Mouse (Mus musculus) retina, postnatal 1 day (tissue): Measurements from ENCODE around the gene Fam206a.

Source experiments
- DNase-seq: peaks from one replicate; pipeline ENCODE4 v3.0.0-alpha.2; 2012

Fam206a gene

DNA sequence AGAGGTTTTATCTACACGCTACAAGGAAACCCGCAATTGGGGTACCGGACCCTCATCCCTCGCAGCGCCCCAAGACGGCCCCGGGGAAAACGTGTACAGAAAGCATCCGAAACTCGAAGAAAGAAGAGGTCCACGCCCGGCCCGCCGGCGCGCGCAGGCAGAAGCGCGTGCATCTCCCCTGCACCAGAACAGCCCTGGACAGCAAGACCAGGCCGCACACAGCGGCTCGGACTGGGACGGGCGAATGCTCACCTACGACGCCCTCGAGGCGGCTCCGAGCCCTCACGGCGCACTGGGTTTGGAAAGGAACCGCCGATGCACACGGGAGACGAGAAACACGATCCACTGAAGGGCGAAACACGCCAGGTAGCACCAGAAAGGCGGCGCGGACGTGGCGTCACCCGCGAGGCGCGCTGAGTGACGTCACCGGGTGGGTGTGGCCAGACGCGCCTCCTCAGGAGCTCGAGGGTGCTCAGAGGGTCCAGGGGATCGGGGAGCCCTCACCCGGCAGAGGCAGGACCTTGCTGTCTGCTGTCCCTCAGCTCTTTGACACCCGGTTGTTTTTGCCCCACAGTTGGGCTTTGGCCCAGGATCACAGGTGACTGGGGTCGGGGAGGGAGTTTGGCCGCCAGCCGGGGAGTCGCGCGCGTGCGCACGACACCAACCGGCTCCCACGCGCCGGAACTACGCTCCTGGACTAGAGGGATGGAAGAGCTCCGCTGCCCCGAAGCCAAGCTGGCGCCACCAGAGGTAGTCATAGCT lies at the start of gene Fam206a, which contains the start of gene Elp1:
Gene Fam206a (plus strand): TSS at position 439 of the 762 bp plus-strand sequence.
Gene Elp1 (minus strand): TSS at position 425 of the 762 bp plus-strand sequence.
- DNase-seq, result peak; percentile 93

DNA sequence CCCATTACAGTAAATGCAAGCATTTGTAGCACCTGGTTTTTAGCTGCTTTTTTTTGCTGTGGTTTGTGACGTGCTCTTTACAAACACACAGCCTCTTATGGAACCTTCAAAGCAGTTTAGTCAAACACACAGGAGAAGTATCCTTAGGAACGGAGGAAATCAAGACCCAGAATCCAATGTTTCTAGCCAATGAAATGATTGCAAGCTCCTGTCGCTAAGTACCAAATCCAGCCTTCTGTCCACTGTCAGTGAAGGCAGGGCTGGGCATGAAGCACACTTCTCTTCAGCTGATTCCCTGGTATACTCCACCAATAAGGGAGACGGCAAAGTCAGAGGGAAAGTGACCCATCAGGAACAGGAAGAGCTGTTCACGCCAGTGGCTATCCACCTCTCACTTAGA lies 46.1 kb upstream of the Fam206a start:
- no peak for DNase-seq

DNA sequence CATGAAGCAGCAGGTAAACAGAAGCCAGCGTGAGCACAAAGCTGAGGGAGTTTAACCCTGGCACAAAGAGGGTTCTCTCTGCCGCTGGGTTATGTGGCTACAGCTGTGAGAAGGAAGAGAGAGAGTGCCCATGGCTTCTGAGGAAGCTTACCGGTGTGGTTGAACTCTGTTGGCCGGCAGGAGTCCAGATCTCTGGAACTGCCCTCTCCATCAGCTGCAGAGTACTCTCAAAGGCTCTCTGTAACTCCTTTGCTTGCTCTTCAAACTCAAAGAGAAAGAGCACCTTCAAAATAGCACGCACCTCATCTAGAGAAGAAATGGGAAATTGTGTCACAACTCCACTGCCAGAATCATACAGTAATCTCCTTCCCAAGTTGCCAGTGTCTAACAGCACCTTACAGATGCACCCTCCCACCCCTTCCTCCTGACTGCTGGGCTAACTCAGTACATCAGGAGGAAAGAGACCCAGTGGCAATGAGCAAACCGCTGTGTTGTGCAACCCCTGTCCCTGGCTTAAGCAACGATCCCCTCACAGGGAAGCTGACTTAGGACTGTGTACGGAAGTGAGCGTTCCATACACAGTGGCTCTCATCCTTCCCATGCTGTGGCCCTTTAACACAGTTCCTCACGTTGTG lies 45.1 kb upstream of the Fam206a start:
- DNase-seq, result no peak

DNA sequence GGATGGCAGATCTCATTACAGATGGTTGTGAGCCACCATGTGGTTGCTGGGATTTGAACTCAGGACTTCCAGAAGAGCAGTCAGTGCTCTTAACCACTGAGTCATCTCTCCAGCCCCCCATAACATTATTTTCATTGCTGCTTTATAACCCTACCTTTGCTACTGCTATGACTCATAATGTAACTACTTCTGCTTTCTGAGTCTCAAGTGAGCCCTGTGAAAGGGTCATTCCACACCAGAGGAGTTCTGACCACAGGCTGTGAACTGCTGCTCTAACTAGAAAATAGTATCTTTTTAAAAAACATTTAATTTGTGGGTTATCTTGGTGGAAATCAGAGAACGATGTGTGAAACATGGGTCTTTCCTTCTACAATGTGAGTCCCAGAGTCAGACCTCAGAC lies 44.5 kb upstream of the Fam206a start:
- DNase-seq, result no peak

DNA sequence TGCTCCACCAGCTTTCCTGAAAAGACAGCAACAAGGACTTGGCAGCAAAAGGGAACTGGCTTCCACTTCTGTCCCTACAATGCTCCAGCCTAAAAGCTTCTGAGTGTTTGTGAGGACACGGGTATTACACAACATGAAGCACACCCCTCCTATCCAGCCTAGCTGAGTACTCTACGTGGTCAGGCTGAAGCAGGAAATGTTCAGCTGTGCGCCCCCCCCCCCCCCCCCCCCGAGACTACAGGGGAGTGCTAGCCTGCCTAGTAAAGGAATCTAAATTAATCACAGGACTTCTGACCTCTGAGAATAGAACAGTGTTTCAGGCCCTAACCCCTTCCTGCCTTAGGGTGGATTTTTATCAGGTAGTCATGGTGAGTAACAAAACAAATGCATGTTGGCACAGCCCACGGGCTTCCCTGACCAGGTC lies 34.3 kb upstream of the Fam206a start:
- DNase-seq, result no peak

DNA sequence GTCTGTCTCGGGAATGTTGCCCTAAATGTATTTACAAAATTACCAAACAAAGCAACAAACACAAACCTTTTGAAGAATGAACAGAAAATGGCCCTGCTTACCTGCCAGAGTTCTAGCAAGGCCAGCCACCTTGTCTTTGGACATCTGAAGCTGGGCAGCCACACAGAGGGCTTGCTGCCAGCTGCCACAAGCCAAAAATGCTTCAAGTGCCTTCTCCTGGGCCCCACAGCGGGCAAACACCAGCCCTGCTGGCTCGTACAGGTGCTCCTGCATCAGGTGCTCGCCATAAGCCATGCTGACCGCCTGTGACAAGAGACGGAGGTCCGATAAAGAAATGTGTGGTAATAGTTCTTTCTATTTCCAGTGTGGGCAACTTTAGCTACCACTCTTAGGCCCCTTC lies 33.2 kb upstream of the Fam206a start:
- DNase-seq, result no peak

DNA sequence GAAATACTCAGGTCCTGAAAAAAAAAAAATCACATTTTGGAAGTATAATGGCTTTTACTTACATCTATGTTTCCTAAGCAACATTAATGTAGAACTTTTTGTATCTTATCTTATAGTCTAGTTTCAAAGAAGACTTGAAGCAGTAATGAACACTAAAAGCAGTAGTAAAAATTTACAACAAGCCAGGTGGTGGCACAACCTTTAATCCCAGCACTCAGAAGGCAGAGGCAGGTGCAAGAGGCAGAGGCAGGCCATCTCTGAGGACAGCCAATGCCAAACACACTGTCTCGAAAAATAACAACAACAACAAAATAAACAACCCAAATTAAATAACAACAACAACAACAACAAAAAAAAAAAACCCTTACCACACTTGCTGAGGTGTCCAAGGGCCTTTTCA lies 31.1 kb upstream of the Fam206a start:
- no peak for DNase-seq

DNA sequence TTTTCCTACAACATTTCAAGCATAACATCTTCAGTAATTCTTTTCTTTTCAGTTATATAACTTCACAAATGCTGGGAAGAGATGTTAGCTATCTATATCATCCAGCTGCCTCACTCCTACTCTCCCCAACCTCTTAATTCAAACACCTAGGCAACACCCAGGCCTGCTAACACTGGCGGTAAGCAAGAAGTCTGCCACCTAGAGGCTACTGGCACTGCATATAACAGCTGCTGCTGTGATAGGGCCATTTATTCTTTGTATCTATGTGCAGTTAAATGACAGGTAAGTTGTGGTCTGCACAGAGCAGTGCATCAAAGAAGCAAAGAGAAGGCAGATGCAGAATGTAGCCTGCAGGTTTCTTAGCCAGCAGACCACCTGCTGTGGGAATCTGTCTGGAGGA lies 10.8 kb upstream of the Fam206a start:
- peak; percentile 24 for DNase-seq

DNA sequence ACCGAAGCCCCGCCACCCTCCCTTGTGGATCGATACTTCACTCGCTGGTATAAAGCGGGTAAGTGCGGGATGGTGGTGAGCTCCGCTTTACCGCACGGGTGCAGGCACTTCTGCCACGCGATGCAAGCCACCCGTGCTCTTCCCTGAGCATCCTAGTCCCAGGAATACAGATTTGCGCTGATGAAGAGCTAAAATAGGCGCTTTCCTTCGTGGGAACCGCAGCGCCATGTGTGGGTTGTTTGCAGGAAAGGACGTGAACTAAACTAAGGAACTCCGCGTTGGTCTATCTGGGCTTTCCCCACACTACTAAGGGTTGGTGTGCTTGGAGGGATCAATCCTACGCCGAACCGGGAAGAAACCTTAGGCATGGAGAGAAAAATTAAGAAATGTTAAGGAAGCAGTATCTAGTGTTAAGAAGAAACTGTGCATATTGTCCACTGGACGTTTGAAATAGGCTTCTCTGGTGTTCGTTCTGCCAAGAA lies 565 bp downstream of the Fam206a start:
- DNase-seq, result no peak

DNA sequence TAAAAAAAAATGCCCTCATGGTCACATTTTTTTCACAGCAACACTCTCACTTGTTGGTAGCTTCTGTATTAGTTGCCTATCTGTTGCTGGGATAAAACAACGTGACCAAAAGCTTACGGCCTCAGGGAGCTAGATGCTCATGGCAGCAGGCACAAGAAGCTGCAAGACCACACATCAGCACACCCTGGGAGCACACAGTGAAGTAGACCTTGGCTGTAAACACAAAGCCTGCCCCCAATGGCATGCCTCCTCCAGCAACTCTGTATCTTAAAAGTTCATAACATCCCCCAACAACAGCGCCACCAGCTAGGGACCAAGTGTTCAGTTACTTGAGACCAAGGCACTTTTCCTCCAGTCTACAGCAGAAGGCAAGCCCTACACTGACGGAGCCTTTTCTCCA lies 6.9 kb downstream of the Fam206a start:
- no peak for DNase-seq

DNA sequence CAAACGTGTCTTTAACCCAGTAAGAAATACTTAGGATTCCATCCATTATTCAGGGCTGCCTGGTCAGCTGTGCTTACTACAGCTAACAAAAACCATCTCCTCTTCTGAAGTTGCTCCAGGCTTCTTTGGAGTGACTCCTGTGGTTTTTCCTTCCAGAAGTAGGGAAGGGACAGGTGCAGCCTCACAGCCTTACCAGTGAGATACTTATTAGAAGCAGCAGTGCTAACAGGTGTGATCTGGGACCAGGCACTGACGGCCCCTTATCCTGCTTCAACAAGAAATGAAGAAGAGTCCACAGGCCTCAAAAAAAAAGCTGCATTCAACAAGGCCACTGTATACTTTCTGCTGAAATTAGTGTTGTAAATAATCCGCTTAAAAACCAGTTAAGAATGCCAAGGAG lies 9.5 kb downstream of the Fam206a start:
- no peak for DNase-seq

DNA sequence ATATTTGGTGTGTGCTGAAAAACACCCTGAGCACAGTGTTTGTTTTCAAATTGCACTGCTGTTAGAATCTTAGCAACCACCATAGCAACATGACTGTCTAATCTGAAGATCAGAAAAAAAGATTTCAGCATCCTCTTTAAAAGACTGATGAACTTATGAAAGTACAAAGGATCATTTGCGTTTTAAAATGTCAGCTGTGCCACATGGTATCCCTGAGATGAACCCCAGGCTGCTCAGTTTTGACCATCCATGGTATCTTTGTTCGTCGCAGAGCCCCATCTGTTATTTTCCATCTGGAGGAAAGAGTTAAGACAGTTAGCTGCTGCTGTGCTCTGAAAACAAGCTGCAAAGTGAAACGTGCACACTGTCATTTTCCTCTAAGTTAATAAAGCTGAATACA lies 10.0 kb downstream of the Fam206a start:
- no peak for DNase-seq

DNA sequence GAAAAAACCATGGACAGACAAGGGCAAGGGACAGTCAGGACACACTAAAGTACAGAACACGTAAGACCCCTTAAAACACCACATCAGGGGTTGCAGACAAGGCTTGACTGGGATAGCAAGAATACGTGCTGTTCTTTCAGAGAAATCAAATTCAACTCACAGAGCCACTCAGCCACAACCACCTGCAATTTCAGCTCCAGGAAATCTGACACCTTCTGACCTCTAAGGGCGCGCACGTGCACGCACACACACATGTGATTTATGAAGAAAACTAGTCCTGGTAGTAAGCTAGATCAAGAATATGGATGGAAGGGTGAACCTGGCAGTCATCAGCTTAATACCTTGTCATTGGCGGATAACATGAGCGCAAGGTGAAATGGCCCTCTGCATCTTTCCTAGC lies 13.0 kb downstream of the Fam206a start:
- DNase-seq, result no peak

DNA sequence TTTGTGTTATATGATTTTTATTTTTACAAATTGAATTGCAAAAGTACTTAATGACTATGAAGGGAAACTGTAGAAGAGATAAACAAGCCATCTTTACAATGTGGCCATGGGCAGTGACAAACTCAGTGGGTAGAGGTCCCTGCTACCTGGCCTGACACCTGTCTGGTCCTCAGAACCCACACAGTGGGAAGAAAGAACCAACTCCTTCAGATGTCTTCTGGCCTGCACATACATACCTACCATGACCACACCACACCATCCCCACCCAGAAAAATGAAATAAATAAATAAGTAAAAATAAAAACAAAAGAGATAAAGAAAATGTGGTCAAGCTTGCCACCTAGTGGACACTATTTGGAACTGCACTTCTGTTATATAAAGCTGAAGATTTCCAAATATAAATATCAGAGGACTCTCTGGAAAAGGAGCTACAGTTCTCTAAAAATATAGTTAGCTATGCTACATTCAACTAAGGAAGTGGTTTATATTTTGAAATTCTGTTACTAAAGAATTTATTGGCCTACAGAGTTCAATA lies 17.9 kb downstream of the Fam206a start:
- DNase-seq, result peak; percentile 48

DNA sequence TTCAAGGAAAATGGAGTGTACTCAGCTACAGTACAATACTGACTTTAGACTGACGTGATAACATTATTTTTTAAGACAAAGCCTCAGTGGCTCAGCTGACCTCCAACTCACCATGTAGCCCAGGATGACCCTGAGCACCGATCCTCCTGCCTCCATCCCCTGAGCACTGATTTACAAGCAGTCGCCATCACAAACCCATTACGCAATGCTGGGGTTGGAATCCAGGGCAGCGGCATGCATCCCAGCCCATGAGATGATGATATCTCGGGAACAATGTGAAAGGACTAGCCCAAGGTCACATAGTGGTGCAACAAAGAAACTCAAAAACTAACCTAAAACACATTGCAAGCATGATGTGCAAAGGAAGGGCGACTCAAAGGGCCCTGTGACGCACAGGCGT lies 22.1 kb downstream of the Fam206a start:
- DNase-seq, result no peak

DNA sequence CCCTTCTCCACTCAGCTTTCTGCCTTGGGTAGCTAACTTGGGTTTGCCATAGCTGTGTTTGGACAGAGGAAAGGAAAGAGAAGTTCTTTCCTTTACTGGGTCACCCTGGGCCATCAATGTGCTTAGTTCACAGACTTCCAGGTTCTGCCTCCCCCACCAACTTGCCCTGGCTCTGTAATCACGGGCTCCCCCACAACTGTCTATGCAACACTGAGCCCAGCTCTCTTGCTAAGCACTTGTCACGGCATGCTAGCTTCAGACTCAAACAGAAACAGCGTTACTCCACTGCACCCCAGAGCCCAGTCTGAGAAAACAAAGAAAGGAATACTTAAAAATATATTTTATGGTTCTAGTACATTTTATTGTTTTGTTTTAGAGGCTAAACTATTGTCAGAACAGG lies 26.8 kb downstream of the Fam206a start:
- DNase-seq, result no peak

DNA sequence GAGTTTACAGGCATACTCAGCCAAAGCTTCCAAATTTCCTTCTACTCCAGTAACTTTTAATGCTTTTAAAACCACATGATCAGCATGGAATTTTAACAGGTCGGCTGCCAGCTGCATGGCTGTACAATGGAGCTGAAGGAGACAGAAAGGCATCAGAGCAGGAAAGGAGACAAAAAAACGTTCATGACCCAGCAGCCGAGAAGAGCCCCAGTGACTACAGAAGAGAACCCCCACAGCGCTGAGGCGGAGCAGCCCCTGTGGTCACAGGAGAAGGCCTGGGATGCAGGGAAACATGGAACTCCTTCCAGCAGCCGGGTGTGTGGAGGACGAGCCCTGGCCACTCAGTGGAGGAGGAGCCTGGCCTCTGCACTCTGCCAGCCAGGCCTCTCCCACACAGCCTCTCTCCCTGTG lies 27.4 kb downstream of the Fam206a start:
- peak; percentile 67 for DNase-seq

DNA sequence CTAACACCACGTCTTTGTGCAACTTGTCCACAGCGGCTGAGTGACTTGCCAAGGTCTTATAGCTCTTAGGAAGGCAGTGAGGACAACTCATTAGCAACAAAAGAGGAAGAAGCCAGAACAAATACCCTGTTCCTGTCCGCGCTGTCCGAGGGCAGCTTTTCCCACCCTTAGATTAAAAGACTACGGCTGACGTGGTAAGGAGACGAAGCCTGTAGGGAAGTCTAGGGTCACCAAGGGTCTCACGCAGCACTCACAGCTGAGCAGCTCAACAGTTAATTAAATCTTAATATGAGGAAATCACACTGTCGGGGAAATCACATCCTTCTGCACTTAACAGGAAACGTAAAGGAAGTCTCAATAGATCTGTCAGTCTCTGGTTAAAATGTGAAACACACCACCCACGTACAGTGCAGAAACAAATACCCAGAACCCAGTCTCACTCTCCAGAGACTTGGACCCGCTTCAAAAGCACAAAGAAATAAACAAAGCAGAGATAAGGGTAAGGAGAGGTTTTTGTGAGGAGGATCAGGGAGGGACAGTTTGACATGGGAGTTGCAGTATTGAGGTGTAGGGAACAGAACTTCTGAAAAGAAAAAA lies 29.0 kb downstream of the Fam206a start:
- DNase-seq, result no peak

DNA sequence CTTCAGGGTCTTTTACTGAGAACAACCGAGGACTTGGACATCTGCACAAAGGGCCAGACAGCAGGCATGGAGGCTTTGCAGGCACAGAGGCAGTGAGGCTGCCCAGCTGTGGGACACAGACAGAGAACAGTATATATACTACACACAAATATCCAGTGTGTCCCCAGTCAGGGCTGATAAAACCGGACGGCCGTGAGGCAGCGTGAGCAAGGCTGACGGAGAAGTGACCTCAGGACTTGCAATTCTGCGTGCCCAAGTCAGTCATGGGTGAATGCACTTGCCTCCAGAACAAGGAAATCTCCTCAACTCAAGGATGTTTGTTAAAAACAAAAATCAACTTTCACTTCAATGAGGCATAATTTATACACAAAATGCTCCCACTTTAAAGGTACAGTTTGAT lies 29.9 kb downstream of the Fam206a start:
- no peak for DNase-seq

DNA sequence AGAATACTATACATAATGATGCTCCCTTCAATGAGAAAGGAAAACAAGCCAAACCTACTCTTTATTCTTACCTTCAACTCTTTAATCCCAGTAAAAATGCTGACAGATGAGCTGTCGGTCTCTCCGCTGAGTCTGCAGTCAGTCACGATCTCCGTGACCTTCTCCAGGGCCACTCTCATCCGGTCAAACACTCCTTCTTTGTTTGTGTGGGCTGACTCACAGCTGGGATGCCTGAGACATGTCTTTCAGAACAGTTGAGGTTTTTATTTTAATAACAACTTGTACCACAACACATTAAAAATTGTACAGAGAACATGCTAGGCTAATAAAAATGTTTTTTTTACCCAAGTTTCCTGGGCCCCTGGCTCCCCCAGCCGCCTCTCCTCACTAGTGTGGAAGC lies 35.5 kb downstream of the Fam206a start:
- DNase-seq, result no peak

DNA sequence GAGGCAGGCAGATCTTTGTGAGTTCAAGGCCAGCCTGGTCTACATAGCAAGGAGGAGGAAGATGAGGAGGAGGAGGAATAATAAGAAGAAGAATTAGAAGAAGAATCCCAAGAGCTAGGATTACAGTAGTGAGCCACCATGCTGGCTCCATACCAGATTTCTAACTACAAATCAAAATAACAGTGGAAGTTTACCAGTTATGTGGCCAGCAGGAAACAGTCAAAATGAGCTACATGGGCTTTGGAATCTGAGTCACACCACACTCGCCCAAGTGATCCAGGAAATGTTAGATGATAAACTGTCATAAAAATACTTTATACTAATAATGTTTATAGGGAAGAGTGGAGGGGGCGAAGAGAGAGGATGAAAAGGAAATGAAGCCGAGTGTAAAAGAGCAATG lies 38.2 kb downstream of the Fam206a start:
- DNase-seq, result no peak

DNA sequence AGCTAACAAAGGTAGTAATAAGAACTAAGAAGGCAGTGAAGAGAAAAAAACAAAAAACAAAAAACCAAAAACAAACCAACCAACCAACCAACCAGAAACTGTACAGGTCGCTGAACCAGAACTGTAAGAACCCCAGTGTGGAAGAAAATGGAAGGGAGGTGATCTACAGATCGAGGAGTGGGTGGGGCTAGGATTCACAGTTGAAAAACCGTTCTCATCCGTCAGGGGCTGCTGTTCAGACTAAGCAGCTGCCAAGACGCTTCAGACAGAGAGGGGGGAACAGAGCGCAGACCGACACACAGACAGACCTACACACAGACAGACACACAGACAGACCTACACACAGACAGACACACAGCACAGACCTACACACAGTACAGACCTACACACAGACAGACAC lies 40.4 kb downstream of the Fam206a start:
- no peak for DNase-seq

DNA sequence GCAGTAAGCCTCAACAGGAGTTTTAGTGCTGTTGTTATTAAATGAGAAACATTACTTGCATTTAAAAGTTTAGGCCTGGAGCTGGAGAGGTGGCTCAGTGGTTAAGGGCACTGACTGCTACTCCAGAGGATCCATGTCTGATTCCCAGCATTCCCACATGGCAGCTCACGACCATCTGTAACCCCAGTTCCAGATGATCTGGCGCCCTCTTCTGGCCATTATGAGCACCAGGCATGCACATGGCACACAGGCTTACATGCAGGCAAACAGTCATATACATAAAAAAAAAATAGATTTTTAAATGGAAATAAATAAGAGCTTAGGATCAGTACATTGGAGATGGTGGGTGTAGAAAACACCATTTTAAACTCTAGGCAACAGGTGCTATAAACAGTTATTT lies 41.8 kb downstream of the Fam206a start:
- no peak for DNase-seq

DNA sequence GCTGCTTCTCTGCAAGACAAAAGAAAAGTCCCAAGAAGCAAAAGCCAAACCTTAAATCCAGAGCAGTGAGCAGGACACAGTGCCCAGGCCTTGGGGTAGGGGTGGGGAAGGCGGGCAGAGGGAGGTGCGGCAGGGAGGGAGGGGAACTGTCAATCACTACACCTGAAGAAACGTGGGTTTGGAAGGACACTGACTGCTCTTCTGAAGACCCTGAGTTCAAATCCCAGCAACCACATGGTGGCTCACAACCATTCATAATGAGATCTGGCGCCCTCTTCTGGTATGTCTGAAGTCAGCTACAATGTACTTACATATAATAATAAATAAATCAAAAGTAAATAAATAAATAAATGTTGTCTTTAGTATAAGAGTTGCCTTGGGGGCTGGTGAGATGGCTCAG lies 42.8 kb downstream of the Fam206a start:
- no peak for DNase-seq
